8 mouse cellular contexts compared by ENCODE assay signal in the genomic region with DNA sequence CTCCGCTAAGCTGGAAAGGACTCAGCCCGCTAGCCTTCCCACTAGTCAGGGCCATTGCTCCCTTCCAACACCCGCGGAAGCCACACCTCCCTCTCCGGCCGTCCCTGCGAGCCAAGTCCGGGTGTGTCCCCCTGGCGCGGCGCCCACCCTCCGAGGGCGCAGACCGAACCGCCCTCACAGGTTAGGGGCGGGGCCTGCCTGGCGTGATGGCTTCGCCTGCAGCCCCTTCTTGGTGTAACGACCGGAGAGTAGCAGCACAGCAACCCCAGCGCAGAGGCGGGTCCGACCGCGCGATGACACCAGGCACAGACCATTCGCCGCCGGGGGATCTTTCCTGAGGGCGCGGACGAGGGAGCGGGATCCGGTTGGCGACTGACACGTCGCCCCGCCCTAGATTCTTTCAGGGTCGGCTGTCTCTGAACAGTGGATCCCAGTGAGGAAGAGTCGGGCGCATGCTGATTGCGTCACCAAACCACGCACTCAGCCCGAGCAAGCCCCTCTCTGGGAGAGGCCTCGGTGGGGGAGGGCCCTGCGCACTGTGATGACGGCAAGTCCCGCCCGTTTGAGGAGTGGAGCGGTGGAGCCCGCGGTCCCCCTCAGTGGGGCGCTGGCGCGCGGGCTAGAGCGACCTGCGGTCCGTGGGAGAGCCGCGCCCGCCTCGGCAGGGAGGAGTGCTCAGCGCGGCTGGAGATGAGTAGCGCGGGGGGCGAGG. TPM values are rescaled to one million over a fixed set of nuclear protein-coding genes. Genes with fewer than 3 reads are reported as not detected.
A peak's percentile ranks its signal among the peaks of the same experiment; 100 is the strongest.
DNase-seq lines count a peak whose midpoint lies in the region; ATAC-seq lines count a peak whose summit lies in the region.

A gene (plus strand): TSS at position 544 of the 712 bp plus-strand sequence.

- no peaks in the 10 kb centered on the region for H3K27me3 ChIP-seq in hindbrain, embryonic 15.5 days

- no peaks in the 10 kb centered on the region for H3K9me3 ChIP-seq in hindbrain, embryonic 15.5 days

- H3K36me3 ChIP-seq in hindbrain, embryonic 15.5 days, result no peaks in the 10 kb centered on the region

- peak; percentile 97 for ATAC-seq in hindbrain, embryonic 15.5 days (ENCODE audit: low FRiP score, low read depth)

- under 1% methylated on average over 67 of the region's 68 CpGs for WGBS in hindbrain, embryonic 15.5 days

- DNase-seq in T-cell, adult 2 months (ENCODE audit: low spot score), result peak; percentile 100
- peak; percentile 99 for DNase-seq in cerebellum, postnatal 36 days
- peak; percentile 100 for DNase-seq in frontal cortex, postnatal 36 days (ENCODE audit: low spot score in 2 of 2)
- DNase-seq in left cerebral cortex, adult 11 months (ENCODE audit: low spot score), result peak; percentile 99
- DNase-seq in lung, postnatal 4 days, result peak; percentile 100
- DNase-seq in retina, postnatal 7 days (ENCODE audit: low read depth, low spot score), result peak; percentile 97
- peak; percentile 100 for DNase-seq in urinary bladder, adult 2 months (ENCODE audit: low spot score)

- H3K9ac ChIP-seq in hindbrain, embryonic 15.5 days, result peak within 1 kb of the TSS; percentile 86

- H3K4me3 ChIP-seq in hindbrain, embryonic 15.5 days, result peak within 1 kb of the TSS; percentile 78

- peaks cover 19% of the 10 kb centered on the region for H3K4me1 ChIP-seq in hindbrain, embryonic 15.5 days (replicated peaks)

- H3K27ac ChIP-seq in hindbrain, embryonic 15.5 days (replicated peaks), result peak within 1 kb of the TSS; percentile 98

- H3K4me2 ChIP-seq in hindbrain, embryonic 15.5 days, result peak within 1 kb of the TSS; percentile 98

RNA-seq across cellular contexts. Expression of the gene that starts here (rescaled TPM):
- 12.3 and 12.4 TPM in 2 replicates for polyA plus RNA-seq in hindbrain, embryonic 15.5 days (2015; fragmentation: Nextera tagmentation; extraction: Ambion mirVana)
- polyA plus RNA-seq in urinary bladder, adult 2 months (2012; rRNA removed), result 21.5 and 34.7 TPM in 2 replicates

Comparison
In these comparisons a context has a peak if more than half of its experiments do, and no peak if none do; other contexts are left out.
1. Peak in every context shown above with its lines: DNase-seq, ATAC-seq, H3K4me3 ChIP-seq and H3K27ac ChIP-seq.